Mouse (Mus musculus): Measurements from ENCODE around the gene Synrg.

The Synrg gene

DNA sequence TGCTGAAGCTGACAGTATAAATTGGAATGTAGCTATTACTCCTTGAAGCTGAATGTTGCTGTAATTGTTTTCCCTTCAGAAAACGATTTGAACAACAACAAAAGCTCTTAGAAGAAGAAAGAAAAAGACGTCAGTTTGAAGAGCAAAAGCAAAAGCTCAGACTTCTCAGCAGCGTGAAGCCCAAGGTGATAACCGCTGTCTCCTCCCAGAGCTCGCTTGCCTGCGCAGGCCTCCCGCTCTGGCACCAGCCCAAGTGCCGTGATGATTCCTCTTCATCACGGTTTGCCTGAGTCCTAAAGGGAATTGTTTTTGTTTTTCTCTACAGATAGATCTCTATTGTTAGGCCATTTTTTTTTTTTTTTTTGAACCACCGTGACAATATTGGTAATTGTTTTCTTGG is 17.1 kb downstream of the Synrg start:
- DNase-seq (ENCODE audit: low spot score in 2 of 2), result no peak

DNA sequence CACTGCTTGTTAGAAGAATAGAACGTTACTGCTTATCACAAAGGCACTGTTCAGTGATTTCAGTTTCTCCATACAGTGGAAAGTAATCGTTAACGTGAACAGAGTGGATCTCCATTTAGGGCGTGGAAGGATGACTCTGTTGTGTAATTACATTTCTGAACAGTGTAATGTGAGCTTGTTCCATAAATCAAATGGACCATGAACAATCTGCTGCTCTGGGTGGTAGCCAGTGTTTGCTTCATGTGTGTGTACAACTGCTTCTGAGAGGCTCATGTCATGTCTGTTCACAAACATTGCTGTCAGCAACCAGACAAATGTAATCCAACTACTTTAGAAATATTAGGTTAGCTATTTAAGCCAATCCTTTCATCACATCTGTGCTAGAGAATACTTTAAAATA is 27.5 kb downstream of the Synrg start:
- no peak for DNase-seq (ENCODE audit: low spot score in 2 of 2)

GRCm38 (mm10) chr11:83993428-83993827 is 29.2 kb downstream of the Synrg start:
- no peak for DNase-seq (ENCODE audit: low spot score in 2 of 2)

DNA sequence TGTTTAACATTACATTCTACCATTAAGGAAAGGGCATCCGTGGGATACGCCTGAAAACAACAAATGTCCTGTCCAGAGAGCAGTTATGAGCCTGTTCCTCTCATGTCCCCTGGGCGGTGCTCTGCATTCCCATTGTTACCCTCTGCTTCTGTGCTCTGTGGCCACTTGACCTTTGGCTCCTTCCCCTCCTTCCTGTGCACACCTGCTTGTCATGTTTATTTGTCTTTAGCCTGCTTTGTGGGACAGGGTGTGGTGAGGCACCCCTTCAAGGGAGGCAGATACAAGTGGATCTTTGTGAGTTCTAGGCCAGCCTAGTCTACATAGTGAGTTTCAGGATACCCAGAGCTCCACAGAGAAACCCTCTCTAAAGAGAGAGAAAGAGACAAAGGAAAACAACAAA is 30.3 kb downstream of the Synrg start:
- DNase-seq (ENCODE audit: low spot score in 2 of 2), result no peak

GRCm38 (mm10) chr11:83995535-83995950 is 31.3 kb downstream of the Synrg start:
- no peak for DNase-seq (ENCODE audit: low spot score in 2 of 2)

DNA sequence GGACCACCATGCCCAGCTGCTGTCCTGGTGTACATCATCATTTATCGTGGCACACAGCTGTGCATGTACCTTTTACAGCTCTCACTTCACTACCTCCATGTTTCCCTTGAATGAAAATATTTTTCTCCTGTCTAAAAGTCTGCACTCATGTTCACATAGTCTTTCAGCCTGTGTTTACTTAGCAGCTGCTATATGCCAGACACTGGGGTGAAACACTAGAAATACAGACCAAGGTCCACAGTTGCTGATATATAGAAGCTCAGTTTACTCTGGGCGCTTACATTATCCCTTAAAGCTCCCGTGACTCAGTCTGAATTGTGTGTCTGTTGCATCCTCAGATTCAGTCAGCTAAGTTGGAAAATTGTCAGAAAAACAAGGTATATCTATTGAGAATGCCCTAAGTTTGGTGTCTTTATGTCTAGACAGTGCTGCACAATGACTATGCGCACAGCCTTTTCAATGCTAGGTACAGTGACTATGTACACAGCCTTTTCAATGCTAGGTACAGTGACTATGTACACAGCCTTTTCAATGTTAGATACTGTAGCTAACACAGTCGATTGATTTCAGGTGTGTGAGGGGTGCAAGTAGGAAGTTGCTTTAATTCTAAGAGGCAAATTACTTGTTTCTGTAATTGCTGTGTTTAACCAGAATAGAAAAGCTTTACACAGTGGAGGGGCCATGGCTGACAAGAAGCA is 33.1 kb downstream of the Synrg start:
- no peak for DNase-seq (ENCODE audit: low spot score in 2 of 2)

DNA sequence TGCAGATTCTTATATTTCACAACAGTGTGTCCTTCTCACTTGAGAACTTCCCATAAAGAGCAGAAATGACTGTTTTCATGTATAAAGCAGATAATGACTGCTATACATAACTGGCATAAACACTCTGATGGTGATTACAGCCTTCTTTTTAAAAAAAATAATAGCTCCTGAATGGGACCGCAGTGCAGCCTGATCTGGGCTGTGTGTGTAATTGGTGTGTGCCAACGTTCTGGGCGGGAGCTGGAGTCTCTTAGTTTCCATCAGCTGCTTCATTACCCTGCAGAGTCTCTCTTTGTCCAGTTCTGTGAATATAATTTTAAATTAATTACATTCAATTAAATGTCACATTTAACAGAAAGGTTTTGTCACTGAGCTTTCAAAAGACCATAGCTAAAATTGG is 34.8 kb downstream of the Synrg start:
- DNase-seq (ENCODE audit: low spot score in 2 of 2), result no peak

GRCm38 (mm10) chr11:83999411-83999915 is 35.2 kb downstream of the Synrg start:
- DNase-seq (ENCODE audit: low spot score in 2 of 2), result no peak

DNA sequence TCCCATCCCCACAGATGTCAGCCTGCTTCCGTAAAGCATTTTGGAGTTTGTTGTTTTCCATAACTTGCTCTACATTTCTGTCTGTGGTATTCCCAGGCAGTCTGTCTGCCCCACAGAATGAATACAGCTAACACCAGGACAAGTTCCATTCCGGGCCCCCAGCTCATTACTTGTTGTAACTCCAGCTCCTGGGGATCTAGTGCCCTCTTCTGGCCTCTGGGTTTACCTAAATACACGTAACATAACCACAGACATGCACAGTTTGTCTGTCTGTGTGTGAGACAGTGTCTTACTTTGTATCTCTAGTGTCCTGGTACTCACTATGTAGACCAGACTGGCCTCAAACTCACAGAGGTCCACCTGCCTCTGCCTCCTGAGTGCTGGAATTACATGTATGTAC is 37.0 kb downstream of the Synrg start:
- DNase-seq (ENCODE audit: low spot score in 2 of 2), result no peak

- DNase-seq (ENCODE audit: low spot score in 2 of 2), result no peak
Observed at GRCm38 (mm10) chr11:84003986-84004385, 39.8 kb downstream of the Synrg start.

DNA sequence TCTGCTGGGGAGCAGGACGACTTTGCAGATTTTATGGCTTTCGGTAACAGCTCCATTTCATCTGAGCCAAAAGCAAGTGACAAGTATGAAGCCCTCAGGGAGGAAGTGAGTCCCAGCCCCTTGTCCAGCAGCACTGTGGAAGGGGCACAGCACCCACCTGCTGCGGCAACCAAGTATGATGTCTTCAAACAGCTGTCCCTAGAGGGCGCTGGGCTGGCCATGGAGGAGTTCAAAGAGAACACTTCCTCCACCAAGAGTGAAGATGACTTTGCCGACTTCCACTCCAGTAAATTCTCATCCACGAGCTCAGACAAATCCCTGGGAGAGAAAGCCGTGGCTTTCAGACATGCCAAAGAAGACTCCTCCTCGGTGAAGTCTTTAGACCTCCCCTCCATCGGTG is 44.8 kb downstream of the Synrg start:
- DNase-seq (ENCODE audit: low spot score in 2 of 2), result no peak

DNA sequence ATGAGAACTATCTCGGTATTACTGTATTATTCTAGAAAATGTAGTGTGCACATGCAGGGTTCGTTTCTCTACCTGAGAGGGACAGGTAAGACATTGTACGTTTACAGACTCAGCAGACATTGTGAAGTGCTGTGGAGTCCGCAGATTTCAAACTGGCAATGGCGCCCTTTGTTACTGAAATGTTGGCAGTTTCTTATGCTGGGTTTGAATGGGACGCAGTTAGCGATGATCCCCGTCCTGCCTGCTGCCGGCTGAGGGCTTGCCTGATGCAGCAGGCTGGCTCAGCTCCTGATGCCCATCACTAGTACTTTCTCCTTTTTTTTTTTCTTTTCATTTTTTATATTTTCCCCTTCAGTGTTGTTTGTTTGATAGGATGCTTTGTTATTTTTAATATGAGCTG is 46.2 kb downstream of the Synrg start:
- DNase-seq (ENCODE audit: low spot score in 2 of 2), result no peak

DNA sequence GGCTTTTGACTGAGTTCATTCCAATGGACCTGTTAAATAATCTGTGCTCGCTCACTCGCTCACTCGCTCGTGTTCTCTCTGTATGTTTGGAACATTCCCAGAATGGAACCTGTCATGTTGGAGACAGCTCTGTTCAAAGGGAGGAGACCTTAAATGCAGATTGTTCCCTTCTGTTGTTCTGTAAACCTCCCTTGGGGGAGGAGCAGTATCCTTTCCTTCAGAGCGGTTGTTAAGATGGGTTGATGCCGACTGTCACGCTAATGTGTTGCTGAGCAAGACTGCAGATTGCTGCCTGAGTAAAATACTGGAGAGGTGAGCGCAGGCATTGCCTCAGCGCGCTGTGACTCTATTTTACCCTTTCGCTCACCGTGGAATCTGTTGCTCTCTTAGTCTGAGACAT is 46.8 kb downstream of the Synrg start:
- no peak for DNase-seq (ENCODE audit: low spot score in 2 of 2)

DNA sequence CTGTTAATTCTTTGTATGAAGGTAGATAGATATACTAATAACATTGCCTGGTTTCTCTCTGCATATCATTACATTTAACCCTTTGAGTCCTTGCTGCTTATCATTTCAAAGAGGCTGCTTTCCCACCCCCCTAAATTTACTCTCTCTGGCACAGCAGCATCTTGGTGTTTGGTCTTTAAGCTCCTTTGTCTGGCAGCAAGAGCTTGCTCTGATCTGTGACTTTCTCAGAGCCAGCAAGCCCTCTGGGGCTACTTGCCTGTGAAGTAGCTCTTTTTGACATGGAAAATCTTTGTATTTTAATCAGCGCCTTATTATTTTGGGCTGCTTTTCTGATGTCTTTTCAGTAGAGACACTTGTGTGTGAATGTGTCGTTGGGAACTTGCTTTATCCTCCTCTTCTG is 47.3 kb downstream of the Synrg start:
- DNase-seq (ENCODE audit: low spot score in 2 of 2), result no peak

GRCm38 (mm10) chr11:84013105-84013504 is 48.9 kb downstream of the Synrg start:
- no peak for DNase-seq (ENCODE audit: low spot score in 2 of 2)

- DNase-seq (ENCODE audit: low spot score in 2 of 2), result no peak
Observed at GRCm38 (mm10) chr11:84016147-84016809, 52.0 kb downstream of the Synrg start.

GRCm38 (mm10) chr11:84016810-84017508 is 52.7 kb downstream of the Synrg start:
- DNase-seq (ENCODE audit: low spot score in 2 of 2), result no peak

DNA sequence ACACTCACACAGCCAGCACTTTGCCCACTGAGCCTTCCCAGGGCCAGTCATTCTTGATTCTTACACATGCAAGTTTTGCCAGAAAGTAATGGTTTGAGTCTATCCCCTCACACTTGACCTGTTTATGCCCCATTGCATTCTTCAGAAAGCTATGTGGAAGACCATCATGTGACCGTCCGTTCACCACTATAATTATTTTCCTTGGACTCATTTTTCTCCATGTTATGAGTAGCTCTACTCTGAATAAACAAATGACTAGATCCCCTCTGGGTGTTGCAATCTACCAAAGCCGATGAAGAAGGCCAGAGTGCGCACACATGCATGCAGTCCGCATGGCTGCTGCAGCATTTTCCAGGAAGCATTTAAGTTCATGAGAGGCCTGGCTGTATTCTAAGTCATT is 63.0 kb downstream of the Synrg start:
- no peak for DNase-seq (ENCODE audit: low spot score in 2 of 2)

DNA sequence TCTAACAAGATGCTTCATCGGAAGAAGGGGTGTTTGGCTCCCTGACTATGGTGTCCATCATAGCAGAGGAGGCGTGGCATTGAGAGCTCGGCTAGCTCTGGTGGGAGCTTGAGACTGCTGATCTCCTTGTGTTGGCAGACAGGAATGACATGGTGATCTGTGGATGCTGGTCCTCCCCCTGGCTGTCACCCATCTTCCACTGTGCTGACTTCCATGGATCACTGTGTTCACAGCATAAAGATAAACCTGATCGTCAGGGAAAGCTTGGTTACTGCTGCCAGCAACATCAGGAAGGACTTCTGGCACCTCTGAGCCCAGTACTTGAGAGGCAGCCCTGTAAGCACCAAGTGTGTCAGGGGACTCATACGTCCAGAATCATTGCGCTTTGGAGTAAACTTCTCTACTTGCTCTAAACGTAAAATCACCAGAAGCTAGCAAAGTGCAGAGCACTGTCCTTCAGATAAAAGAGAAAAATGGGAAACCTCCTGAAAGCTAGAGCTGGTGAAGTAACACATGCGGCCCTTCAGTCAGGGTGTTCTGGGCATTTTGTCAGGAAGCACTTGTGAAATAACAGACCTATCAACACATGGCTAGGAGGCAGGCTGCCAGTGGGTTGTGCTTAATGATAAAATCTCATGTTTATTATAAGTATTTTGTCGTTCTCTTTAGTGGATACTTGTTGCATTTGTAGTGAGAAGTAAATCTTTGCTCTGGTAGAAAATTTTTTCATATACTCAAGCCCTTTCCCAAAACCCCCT is 64.2 kb downstream of the Synrg start:
- DNase-seq (ENCODE audit: low spot score in 2 of 2), result no peak

DNA sequence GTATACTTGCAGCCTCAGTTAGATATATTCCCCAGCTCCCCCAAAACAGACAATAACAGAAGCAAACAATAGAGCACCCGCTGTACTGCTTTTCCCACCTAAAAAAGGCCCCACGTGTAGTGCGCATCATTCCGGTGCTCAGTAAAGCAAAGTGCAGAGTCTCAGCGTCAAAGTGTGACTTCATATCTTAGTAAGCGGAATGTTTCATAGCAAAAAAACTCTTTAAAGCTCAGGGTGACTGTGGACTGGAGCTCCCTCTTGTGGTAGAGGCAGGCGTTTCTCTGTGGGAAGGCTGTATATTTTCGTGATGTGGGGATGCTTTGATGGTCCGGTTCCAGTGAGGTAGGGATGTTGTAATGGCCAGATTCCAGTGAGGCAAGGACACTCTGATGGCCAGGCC is 67.7 kb downstream of the Synrg start:
- DNase-seq (ENCODE audit: low spot score in 2 of 2), result no peak

DNA sequence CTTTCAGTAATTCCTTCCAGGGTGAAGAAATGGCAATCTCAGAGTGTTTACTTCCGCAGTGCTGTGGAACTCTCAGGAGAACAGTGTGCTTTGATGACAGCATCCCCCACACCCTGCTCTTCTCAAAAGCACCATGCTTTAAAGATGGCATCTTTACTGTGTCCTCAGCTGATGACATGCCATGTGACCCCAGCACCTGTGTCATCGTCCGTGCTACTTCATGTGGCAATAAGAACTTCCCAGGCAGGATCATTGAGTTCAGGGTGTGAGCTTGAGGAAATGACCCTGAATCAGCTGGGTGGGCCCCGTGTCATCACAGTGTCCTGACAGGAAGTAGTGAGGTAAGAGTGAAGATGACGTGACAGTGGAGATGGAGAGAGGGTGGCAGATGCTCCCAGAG is 68.3 kb downstream of the Synrg start:
- no peak for DNase-seq (ENCODE audit: low spot score in 2 of 2)

DNA sequence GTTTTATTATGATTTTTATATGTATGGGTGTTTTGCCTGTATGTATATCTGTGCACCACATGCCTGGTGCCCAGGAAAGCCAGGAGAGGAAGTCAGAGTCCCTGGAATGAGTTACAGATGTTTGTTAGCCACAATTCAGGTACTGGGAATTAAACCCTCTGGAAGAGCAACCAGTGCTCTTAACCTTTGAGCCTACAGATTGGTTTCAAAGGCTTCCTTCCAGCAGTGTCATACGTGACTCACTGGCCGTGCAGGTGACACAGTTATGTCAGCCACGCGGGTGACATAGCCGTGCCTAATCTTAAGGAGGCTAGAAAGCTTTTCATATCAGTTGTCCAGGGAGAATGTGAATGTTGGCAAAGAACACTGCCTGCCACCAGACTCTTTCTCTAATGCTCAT is 69.4 kb downstream of the Synrg start:
- no peak for DNase-seq (ENCODE audit: low spot score in 2 of 2)

All from spleen, postnatal 36 days (tissue).